Mouse (Mus musculus): Measurements from ENCODE around the gene Olfr938. TPM values are rescaled to one million over a fixed set of nuclear protein-coding genes. Genes with fewer than 3 reads are reported as not detected.

Gene Olfr938
- not detected for total RNA-seq (2022)

DNA sequence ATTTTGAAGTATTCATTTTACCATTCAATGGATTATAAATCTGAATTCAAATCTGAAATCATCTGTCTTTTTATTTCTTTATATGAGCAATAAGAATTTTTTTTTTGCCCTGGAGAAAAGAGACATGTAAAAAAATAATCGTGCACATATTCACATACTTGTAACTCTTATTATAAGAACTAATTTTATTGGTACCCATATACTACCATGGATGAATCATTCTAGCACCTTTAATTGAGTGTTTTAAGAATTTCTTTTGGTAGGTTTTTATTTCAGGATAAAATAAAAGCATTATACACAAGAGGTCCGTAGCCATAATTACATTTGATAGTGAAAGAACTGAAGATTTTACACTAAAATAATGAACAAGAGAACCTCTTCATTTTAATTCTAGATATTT, at the start of gene Olfr938:
TSS of gene Olfr938 (minus strand) at position 101 of the 400 bp plus-strand sequence.
- no peak for DNase-seq (ENCODE audit: low spot score)

DNA sequence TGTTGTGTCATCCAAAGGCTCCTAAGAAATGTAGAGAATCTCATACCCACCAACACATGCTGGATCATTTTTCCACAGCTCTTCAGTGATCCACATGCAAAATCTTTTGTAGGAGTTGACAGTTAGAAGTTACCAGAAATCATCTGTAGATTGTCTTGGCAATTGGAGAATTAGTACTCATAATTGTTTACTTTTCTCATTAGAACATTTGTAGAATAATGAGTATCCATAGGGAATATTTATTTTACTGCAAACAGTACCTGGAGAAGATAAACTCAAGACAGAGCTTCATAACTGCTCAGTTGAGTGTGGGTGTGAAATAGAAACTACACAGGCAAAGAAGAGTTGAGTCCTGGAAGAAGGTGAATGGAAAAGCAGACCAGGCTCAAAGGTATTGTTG, 49.1 kb upstream of the Olfr938 start, which contains the start of gene Olfr27:
TSS of gene Olfr27 (plus strand) at position 301 of the 400 bp plus-strand sequence.
- DNase-seq (ENCODE audit: low spot score) = no peak

DNA sequence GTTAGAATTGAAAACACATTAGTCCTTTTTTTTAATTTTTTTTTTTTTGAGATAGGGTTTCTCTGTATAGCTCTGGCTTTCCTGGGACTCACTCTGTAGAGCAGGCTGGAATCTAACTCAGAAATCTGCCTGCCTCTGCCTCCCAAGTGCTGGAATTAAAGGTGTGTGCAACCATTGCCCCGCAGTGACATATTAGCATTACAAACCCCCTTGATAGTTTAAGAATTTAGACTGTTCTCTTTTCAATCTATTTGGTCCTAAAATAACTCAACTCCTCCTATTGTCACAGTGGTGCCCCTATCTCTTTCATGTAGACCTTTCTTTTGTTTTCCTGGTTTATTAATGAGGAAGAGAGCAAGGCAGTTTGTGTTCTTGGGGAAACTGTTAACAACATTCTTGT, 48.6 kb upstream of the Olfr938 start:
- no peak for DNase-seq (ENCODE audit: low spot score)

DNA sequence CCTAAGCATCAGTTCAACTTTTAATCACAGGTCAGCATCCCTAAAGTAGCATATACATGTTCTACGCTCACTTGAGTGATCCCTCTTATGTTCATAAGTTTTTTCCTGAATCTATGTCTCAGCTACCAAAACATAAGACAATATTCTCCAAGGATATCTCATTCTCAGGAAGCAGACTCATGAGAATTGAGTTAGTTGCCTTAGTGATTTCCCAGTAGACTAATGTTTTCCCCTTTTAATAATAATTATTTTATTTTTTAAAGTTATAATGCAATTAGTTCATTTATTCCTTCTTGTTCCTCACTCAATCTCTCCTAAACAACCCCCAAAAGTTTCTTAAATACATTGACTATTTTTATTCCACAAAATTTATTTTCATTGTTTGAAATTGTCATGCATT, 13.8 kb downstream of the Olfr938 start, which contains the start of gene Olfr937:
TSS of gene Olfr937 (minus strand) at position 101 of the 400 bp plus-strand sequence.
- no peak for DNase-seq (ENCODE audit: low spot score)

Small RNAs within 50 kb of the gene (microRNA-seq; reads per million reads assigned to microRNA genes)
- gene Gm25032 = not detected
- not detected for gene Gm25529

Other genes with a start within 250 kb of the Olfr938 start
- gene Olfr924, start 234.4 kb downstream of the Olfr938 start, total RNA-seq (2022) = not detected
- not detected for gene Olfr26, start 223.8 kb downstream of the Olfr938 start, total RNA-seq (2022)
- gene Olfr926, start 201.8 kb downstream of the Olfr938 start, total RNA-seq (2022) = not detected
- gene Olfr930, start 149.1 kb downstream of the Olfr938 start, total RNA-seq (2022) = not detected
- gene Olfr933, start 106.6 kb downstream of the Olfr938 start, total RNA-seq (2022) = not detected
- not detected for gene Olfr934, start 90.6 kb downstream of the Olfr938 start, total RNA-seq (2022)
- not detected for gene Olfr935, start 79.2 kb downstream of the Olfr938 start, total RNA-seq (2022)
- not detected for gene Olfr146, start 55.5 kb downstream of the Olfr938 start, total RNA-seq (2022)
- gene Olfr937, start 13.9 kb downstream of the Olfr938 start, total RNA-seq (2022) = not detected
- gene Olfr27, start 49.2 kb upstream of the Olfr938 start, total RNA-seq (2022) = not detected
- not detected for gene Olfr943, start 87.4 kb upstream of the Olfr938 start, total RNA-seq (2022)
- gene Olfr944, start 123.0 kb upstream of the Olfr938 start, total RNA-seq (2022) = not detected
- gene Olfr1537, start 171.1 kb upstream of the Olfr938 start, total RNA-seq (2022) = not detected
- gene Olfr945, start 197.9 kb upstream of the Olfr938 start, total RNA-seq (2022) = not detected
- gene Olfr948, start 247.2 kb upstream of the Olfr938 start, total RNA-seq (2022) = not detected